Mouse (Mus musculus): ENCODE data around the gene Lcat. TPM values are rescaled to one million over a fixed set of nuclear protein-coding genes. Genes with fewer than 3 reads are reported as not detected.
"Not testable (repeated sequence)": the region's sequence is repeated elsewhere in the genome, so short reads cannot be mapped to it uniquely, and the experiment has no call there.

Lcat gene
- total RNA-seq (2021) = 10 to 100 TPM in 1 of 2 experiments, 1 to 10 TPM in 1; 2.1 to 33.5 TPM
- long read RNA-seq, experiment 1, transcript Lcat-201 (6 exons, 1,342 nt) = major isoform, 12 of 18 reads
- long read RNA-seq, experiment 1, partial matches to known transcripts = 5 of 18 reads
- long read RNA-seq, experiment 1, other reads (novel, unspliced or antisense) = 1 of 18 reads
- long read RNA-seq, experiment 2 = 0 reads

- no peak for DNase-seq (ENCODE audit: low spot score in 2 of 2)
These were observed at the start of gene Lcat for GRCm38 (mm10) chr8:105943321-105943739. Gene Lcat (minus strand): TSS chr8:105943382.

- DNase-seq (ENCODE audit: low spot score in 2 of 2) = no peak
These were observed 49.3 kb upstream of the Lcat start for GRCm38 (mm10) chr8:105992499-105992898.

- DNase-seq (ENCODE audit: low spot score in 2 of 2) = no peak
These were observed 48.4 kb upstream of the Lcat start for GRCm38 (mm10) chr8:105991546-105991945.

GRCm38 (mm10) chr8:105990856-105991387 lies 47.7 kb upstream of the Lcat start, which contains the start of gene Dus2:
Gene Dus2 (plus strand): TSS chr8:105991337.
- DNase-seq (ENCODE audit: low spot score in 2 of 2) = peak; percentile 60 to 78

GRCm38 (mm10) chr8:105988546-105988945 lies 45.4 kb upstream of the Lcat start:
- no peak for DNase-seq (ENCODE audit: low spot score in 2 of 2)

GRCm38 (mm10) chr8:105983406-105983805 lies 40.2 kb upstream of the Lcat start:
- not testable (repeated sequence) for DNase-seq (ENCODE audit: low spot score in 2 of 2)

- no peak for DNase-seq (ENCODE audit: low spot score in 2 of 2)
These were observed 38.0 kb upstream of the Lcat start for GRCm38 (mm10) chr8:105981146-105981545.

GRCm38 (mm10) chr8:105979325-105979724 lies 36.1 kb upstream of the Lcat start, which contains the start of gene Dpep3:
Gene Dpep3 (minus strand): TSS chr8:105979429.
- no peak for DNase-seq (ENCODE audit: low spot score in 2 of 2)

- no peak for DNase-seq (ENCODE audit: low spot score in 2 of 2)
These were observed 32.2 kb upstream of the Lcat start for GRCm38 (mm10) chr8:105975363-105975762.

GRCm38 (mm10) chr8:105971019-105971720 lies 28.0 kb upstream of the Lcat start:
- DNase-seq (ENCODE audit: low spot score in 2 of 2) = no peak

GRCm38 (mm10) chr8:105969367-105969766 lies 26.2 kb upstream of the Lcat start:
- no peak for DNase-seq (ENCODE audit: low spot score in 2 of 2)

GRCm38 (mm10) chr8:105966692-105967311 lies 23.6 kb upstream of the Lcat start:
- no peak for DNase-seq (ENCODE audit: low spot score in 2 of 2)

- peak; percentile 66 to 75 for DNase-seq (ENCODE audit: low spot score in 2 of 2)
These were observed 22.7 kb upstream of the Lcat start, which contains the start of gene Slc12a4 for GRCm38 (mm10) chr8:105965905-105966341. Gene Slc12a4 (minus strand): TSS chr8:105966097.

GRCm38 (mm10) chr8:105965266-105965904 lies 22.2 kb upstream of the Lcat start:
- DNase-seq (ENCODE audit: low spot score in 2 of 2) = no peak

GRCm38 (mm10) chr8:105964506-105965265 lies 21.5 kb upstream of the Lcat start:
- DNase-seq (ENCODE audit: low spot score in 2 of 2) = no peak

- DNase-seq (ENCODE audit: low spot score in 2 of 2) = no peak
These were observed 18.4 kb upstream of the Lcat start for GRCm38 (mm10) chr8:105961536-105961935.

- DNase-seq (ENCODE audit: low spot score in 2 of 2) = no peak
These were observed 17.9 kb upstream of the Lcat start for GRCm38 (mm10) chr8:105961101-105961500.

- no peak for DNase-seq (ENCODE audit: low spot score in 2 of 2)
These were observed 16.2 kb upstream of the Lcat start for GRCm38 (mm10) chr8:105959350-105959749.

- DNase-seq (ENCODE audit: low spot score in 2 of 2) = no peak
These were observed 14.6 kb upstream of the Lcat start for GRCm38 (mm10) chr8:105957813-105958212.

GRCm38 (mm10) chr8:105956556-105956955 lies 13.4 kb upstream of the Lcat start:
- DNase-seq (ENCODE audit: low spot score in 2 of 2) = no peak

Data from adrenal gland, postnatal 4 days (tissue).